Mouse (Mus musculus) liver (tissue): ENCODE data around the gene Slc25a34.

ENCODE experiments used
- DNase-seq: peaks from one replicate; pipeline ENCODE4 v3.0.0-alpha.2; 2020; ENCODE audit warnings: mixed read lengths

Gene Slc25a34

GRCm38 (mm10) chr4:141641961-141642811 is 18.6 kb upstream of the Slc25a34 start:
- no peak for DNase-seq

GRCm38 (mm10) chr4:141641353-141641771 is 17.7 kb upstream of the Slc25a34 start:
- no peak for DNase-seq

- no peak for DNase-seq
These were observed 15.9 kb upstream of the Slc25a34 start for GRCm38 (mm10) chr4:141639474-141639873.

- DNase-seq: no peak
These were observed 13.1 kb upstream of the Slc25a34 start for GRCm38 (mm10) chr4:141636693-141637092.

- no peak for DNase-seq
These were observed 12.4 kb upstream of the Slc25a34 start for GRCm38 (mm10) chr4:141635991-141636390.

GRCm38 (mm10) chr4:141632111-141632873 is 8.7 kb upstream of the Slc25a34 start:
- no peak for DNase-seq

GRCm38 (mm10) chr4:141631250-141631649 is 7.6 kb upstream of the Slc25a34 start:
- no peak for DNase-seq

GRCm38 (mm10) chr4:141630021-141630420 is 6.4 kb upstream of the Slc25a34 start:
- DNase-seq: no peak

- no peak for DNase-seq
These were observed 5.0 kb upstream of the Slc25a34 start for GRCm38 (mm10) chr4:141628661-141629060.

- no peak for DNase-seq
These were observed 3.9 kb upstream of the Slc25a34 start for GRCm38 (mm10) chr4:141627502-141627901.

- DNase-seq: no peak
These were observed 2.3 kb upstream of the Slc25a34 start for GRCm38 (mm10) chr4:141625774-141626550.

GRCm38 (mm10) chr4:141624983-141625773 is 1.6 kb upstream of the Slc25a34 start:
- peak; percentile 46 for DNase-seq

- no peak for DNase-seq
These were observed 513 bp upstream of the Slc25a34 start for GRCm38 (mm10) chr4:141624134-141624533.

GRCm38 (mm10) chr4:141623037-141623436 is 584 bp downstream of the Slc25a34 start:
- DNase-seq: no peak

- no peak for DNase-seq
These were observed 1.0 kb downstream of the Slc25a34 start for GRCm38 (mm10) chr4:141622580-141622979.

GRCm38 (mm10) chr4:141622091-141622490 is 1.5 kb downstream of the Slc25a34 start:
- no peak for DNase-seq

- DNase-seq: no peak
These were observed 2.3 kb downstream of the Slc25a34 start for GRCm38 (mm10) chr4:141621297-141621696.

- DNase-seq: no peak
These were observed 4.2 kb downstream of the Slc25a34 start for GRCm38 (mm10) chr4:141619299-141619883.

GRCm38 (mm10) chr4:141618565-141619243 is 4.9 kb downstream of the Slc25a34 start, which contains the start of gene Tmem82:
Gene Tmem82 (minus strand): TSS chr4:141618633.
- DNase-seq: peak; percentile 67

- peak; percentile 62 for DNase-seq
These were observed 5.6 kb downstream of the Slc25a34 start for GRCm38 (mm10) chr4:141617863-141618564.
